Mouse (Mus musculus) thymus, adult 2 months (tissue): ENCODE data around the gene Zdhhc8.

Experiments
- CTCF ChIP-seq: fragments of 200-500 bp; IDR thresholded peaks from 2 replicates; pipeline ENCODE4 v1.5.1; 2012; ENCODE audit warnings: mild to moderate bottlenecking, control low read depth, low read length, moderate library complexity, borderline replicate concordance; ENCODE audit not compliant: control insufficient read depth, poor library complexity, insufficient read depth; ENCODE audit errors: extremely low read depth
- POLR2A ChIP-seq: fragments of 200-500 bp; IDR thresholded peaks from 2 replicates; pipeline ENCODE4 v1.6.1; 2012; ENCODE audit warnings: mild to moderate bottlenecking, low read length, control low read depth, moderate library complexity; ENCODE audit not compliant: control insufficient read depth, poor library complexity, insufficient read depth; ENCODE audit errors: extremely low read depth

- no peak for TF ChIP-seq POLR2A
- TF ChIP-seq CTCF, result no peak
Measured at GRCm38 (mm10) chr16:18220856-18221542, 13.9 kb downstream of the Zdhhc8 start.
